Mouse (Mus musculus) adrenal gland (tissue): Measurements from ENCODE around the gene Hivep2.

Source experiments
- intact Hi-C: fragments of 180-260 bp; cut with DNase I; formaldehyde crosslinking; loops from one replicate; pipeline ENCODE4 v1.15.1; 2025

The Hivep2 gene

GRCm38 (mm10) chr10:13970321-13970720 is 4.4 kb downstream of the Hivep2 start:
- intact Hi-C loops = no loop called here

DNA sequence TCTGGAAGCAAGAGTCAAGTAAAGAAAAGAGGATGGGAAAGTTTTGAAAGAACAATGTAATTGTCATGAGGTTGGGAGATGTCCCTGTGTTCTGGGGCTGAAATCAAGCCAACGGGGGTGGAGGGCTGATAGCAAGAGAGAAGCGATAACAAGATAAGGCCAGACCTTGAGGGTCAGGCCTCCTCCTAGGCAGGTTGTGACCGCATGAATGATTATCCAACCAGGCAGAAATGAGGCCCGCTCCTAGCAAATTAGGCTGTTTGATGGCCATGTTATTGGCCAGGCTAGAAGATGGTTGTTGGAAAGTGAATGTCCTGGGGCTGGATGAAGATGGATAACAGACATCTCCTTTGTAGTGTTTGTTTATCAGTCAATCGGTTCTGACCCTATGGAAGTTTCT is 5.4 kb downstream of the Hivep2 start:
- intact Hi-C loops = no loop called here

DNA sequence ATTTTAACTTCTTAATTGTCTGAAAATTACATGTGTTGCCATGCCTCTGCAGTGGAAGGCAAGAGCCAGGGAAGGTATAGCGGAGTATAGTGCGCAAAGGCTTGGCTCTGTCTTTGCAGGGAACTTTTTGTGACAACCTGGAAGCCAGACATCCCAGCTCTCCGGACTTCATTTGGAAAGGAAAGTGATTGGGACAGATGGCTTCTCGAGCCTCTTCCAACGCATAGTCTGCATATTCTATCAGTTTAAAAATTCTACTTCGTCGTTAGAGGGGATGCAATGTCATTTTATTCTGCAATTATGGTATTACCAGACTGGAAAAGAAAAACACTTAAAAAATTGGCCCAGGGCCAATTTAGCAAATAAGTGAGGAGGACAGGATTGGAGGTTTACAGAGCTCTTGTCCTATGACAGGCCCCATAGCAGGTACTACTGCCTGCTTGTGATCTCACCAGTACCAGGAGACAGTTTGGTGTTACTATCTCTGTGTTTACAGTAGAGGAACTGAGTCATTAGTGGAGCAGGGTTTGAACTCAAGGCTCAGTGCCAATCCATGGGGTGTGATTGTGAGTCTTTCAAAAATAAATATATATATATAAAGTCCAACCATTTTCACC is 7.8 kb downstream of the Hivep2 start:
- intact Hi-C loops = no loop called here

DNA sequence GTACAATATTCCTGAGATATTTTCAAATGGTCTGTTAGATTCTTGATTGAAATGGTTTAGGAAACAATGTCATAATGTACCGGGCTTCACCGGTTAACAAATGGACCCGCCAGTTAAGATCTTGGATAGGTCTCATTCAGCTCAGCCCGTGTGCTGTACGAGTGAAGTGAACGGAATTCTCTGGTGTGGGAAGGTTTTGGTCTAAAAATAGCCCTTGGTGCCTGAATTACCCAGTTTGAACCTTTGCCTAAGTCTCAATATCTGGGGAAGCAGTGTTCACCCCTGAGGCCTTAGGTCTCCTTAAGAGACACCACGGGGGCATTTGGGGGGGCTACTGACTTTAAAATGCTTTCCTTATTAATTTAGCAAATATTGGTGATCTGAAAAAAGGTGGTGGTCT is 8.6 kb downstream of the Hivep2 start:
- intact Hi-C loops = no loop called here

- intact Hi-C loops = no loop called here
These were observed 10.0 kb downstream of the Hivep2 start for GRCm38 (mm10) chr10:13975861-13976260.

- intact Hi-C loops = no loop called here
These were observed 10.4 kb downstream of the Hivep2 start for GRCm38 (mm10) chr10:13976267-13976666.

DNA sequence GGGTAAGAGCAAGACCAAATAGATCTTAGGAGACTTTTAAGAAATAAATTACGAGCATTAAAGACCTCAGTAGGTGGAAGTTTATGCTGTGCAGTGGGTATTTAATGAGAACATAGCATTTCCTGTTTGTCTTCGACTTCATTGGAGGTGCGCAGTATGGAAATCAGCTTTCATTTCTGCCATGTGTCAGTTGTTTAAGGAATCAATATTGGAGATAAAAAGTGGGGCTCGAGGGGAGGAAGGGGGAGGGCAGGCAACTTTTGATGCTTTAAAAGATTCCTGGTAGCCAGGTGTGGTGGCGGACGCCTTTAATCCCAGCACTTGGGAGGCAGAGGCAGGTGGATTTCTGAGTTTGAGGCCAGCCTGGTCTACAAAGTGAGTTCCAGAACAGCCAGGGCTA is 16.4 kb downstream of the Hivep2 start:
- intact Hi-C loops = loop anchor here (5.0 kb wide), 1 partner anchor 65 kb away; no protein-coding TSS in a partner anchor

GRCm38 (mm10) chr10:13982769-13983381 is 17.0 kb downstream of the Hivep2 start:
- intact Hi-C loops = loop anchor here (5.0 kb wide), 1 partner anchor 64 kb away; no protein-coding TSS in a partner anchor

DNA sequence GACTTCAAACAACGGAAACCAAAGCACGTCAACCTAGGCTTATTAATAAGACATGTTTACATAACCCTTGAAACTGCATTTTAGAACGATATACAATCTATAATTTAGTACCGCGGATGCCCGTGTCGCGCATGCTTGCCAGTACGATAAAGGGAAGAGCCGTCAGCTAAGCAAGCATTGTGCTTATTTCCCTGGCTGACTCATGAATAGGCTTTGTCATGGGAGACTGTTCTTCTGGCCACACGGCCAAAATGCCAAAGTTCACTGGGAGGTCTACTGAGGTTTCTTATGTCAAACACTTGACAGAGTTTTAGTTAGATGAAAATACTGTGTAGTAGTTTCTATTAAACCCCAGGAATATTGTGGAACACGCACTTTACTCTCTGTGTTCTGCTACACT is 17.8 kb downstream of the Hivep2 start:
- intact Hi-C loops = loop anchor here (5.0 kb wide), 1 partner anchor 64 kb away; no protein-coding TSS in a partner anchor

DNA sequence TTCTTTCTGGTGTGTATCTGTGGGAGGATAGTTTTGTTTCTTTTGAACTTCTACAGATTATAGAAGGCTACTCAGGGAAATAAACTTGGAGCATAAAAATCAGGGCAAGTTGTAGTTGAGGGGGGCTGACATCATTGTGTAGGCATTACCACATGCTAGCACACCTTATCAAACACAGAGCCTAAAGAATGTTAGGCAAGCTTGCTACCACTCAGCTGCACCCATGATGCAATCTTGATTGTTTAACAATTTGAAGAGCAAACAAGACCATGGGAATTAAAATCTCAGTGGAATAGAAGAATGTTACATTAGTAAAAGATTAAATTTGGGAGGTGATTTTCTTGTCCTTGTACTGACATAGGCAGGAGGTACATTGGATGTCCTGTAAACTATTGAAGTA is 18.4 kb downstream of the Hivep2 start:
- intact Hi-C loops = loop anchor here (5.0 kb wide), 1 partner anchor 63 kb away; no protein-coding TSS in a partner anchor

GRCm38 (mm10) chr10:13986539-13986938 is 20.7 kb downstream of the Hivep2 start:
- intact Hi-C loops = no loop called here

- intact Hi-C loops = no loop called here
These were observed 21.5 kb downstream of the Hivep2 start for GRCm38 (mm10) chr10:13987336-13987735.

GRCm38 (mm10) chr10:13988280-13988679 is 22.4 kb downstream of the Hivep2 start:
- intact Hi-C loops = no loop called here

DNA sequence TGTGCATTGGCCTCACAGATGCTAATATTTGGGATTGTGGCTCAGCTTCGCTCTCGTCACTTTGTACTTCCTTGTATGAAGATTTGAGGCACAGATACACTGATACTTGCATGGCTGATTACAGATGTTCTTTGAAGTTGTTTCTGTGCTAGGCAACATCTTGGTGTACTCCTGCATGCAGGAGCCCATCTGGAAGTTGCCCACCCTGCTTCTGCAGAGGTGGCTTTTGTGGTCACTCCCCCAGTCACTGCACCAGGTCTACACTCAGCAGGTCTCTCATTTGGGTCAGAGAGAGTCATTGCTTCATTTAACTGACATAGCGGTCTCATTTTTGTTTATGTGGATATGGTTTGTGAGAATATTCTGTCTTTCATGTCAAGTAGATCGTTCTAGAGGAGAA is 22.9 kb downstream of the Hivep2 start:
- intact Hi-C loops = no loop called here

GRCm38 (mm10) chr10:13990842-13991241 is 25.0 kb downstream of the Hivep2 start:
- intact Hi-C loops = no loop called here

GRCm38 (mm10) chr10:13993411-13993810 is 27.5 kb downstream of the Hivep2 start:
- intact Hi-C loops = no loop called here

DNA sequence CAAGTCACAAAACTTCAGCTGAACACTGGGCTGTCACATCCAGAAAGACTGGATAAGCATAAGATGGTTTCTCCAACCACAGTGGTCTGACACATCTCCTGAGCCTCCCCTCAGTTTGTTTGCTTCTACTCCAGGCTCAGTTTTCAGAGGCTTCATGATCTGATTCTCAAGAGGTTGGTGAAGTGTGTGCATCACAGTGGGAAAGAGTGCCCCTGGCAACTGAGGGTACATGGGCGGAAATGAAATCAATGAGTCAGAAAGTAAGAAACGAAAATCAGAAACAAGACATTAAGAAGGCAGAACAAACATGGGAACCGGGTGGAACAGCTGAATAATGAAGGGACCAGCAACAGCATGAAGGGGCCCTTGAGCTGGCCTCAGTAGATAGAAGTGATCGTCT is 31.5 kb downstream of the Hivep2 start:
- intact Hi-C loops = no loop called here

GRCm38 (mm10) chr10:14004769-14005517 is 39.1 kb downstream of the Hivep2 start:
- intact Hi-C loops = no loop called here

GRCm38 (mm10) chr10:14009721-14010120 is 43.8 kb downstream of the Hivep2 start:
- intact Hi-C loops = no loop called here

DNA sequence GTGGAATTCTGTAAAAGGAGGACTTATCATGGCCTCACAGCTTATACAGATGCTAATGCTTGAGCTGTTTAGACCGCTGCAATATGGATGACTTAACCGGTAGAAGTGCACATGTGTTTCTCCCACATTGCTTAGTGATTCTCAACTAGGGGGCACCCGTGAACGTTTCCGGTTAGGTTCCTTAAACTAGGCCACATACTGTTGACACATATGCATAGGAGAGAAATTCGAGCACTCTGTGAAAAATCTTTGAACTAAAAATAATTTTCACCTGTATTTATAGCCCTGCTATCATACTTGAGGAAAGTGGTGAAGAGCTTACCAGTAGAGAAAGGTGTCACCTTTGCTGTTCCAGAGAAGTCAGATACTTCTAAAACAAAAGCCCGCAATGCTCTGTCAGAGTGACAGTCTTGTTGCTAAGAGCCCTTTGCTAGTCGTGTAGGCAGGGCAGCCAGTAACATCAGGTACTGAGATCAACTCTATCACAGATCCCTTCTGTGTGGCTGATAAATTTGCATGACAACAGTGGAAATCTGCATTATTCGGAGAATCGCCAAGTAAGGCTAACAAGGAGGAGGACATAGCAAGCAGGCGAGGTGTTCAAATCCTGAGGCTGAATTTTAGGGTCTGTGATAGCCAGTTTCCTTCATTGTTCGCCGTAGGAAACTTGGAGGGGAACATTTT is 50.6 kb downstream of the Hivep2 start:
- intact Hi-C loops = no loop called here

DNA sequence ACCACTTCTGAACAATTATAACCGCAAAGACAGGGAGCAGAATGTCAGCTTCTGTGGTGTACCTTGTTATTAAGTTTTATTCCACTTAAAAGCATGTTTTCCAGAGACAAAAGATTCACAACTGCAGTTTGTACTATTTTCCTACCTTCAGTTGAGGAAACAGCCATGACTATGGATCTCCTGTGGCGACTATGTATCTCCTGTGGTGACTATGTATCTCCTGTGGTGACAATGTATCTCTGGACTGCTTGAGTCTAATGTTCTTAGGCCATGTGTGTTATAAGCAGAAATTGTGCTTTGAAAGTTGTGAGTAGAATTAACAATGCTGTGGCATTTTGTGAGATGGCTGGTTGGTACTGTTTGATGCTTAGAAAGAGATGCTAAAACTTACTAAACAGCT is 51.5 kb downstream of the Hivep2 start:
- intact Hi-C loops = no loop called here
